Mouse (Mus musculus) kidney, adult 11 months (tissue): ENCODE measurements around the gene Pank1.
A peak's percentile ranks its signal among the peaks of the same experiment; 100 is the strongest.

Experiments used
- DNase-seq: peaks from one replicate; pipeline ENCODE4 v3.0.0; 2022

The Pank1 gene

GRCm38 (mm10) chr19:34815371-34815770, 63.9 kb downstream of the Pank1 start:
- DNase-seq: no peak

- no peak for DNase-seq
Measured at GRCm38 (mm10) chr19:34814696-34815095, 64.6 kb downstream of the Pank1 start.

- no peak for DNase-seq
Measured at GRCm38 (mm10) chr19:34813961-34814360, 65.3 kb downstream of the Pank1 start.

- DNase-seq: no peak
Measured at GRCm38 (mm10) chr19:34813533-34813932, 65.7 kb downstream of the Pank1 start.

DNA sequence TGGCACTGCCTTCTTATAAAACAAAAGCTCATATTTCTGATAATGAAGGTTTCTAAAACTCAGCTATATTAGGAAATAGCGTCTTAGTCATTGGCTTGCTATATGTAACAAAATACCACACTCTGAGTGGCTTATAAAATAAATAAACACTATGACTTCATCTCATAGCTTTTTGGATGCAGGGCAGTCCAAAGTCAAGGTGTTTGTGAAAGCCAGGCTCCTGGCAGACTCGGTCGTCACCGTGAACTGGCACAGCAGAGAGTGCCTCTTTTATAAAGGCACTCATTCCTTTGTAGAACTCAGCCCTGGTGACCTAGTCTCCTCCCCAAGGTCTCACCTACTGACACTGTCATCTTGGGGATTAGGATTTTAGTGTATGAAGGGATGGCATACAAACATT, 66.5 kb downstream of the Pank1 start:
- DNase-seq: no peak

DNA sequence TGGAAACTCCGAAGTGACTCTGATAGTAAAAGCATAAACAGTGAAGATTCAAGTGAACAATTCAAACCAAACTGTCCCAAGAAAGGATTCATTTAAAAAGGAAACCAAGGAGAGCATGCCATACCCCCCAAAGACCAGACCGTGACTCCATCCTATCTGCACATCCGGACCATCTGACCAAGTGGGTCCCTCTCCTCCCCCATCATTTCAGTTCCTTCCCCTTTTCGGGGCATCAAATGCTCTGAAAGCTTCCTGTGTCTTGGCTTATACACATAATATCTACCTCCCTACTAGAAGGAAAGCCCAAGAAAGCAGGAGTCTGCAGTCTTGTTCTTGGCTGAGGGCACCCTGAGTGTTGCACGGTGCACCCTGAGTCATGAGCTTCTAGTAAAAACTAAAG, 72.1 kb downstream of the Pank1 start:
- no peak for DNase-seq

DNA sequence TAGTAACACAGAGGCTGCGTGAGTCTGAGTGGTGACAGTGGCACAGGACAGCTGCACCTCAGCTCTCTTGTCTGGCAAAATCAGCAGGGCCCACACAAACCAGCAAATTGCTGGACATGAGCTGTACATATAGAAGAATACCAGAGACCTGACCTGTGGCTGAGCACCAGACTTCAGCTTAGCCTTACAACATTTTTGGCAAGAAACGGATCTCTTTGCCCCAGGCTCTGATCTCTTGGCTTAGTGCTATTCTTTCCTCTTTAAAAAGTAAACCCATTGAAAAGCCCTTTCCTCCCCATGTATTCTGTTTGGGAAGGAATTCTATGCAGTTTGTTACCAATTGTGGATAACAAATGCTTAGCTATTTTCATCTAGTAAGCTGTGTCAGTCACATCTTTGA, 74.2 kb downstream of the Pank1 start:
- DNase-seq: no peak

GRCm38 (mm10) chr19:34804531-34804930, 74.7 kb downstream of the Pank1 start:
- no peak for DNase-seq

DNA sequence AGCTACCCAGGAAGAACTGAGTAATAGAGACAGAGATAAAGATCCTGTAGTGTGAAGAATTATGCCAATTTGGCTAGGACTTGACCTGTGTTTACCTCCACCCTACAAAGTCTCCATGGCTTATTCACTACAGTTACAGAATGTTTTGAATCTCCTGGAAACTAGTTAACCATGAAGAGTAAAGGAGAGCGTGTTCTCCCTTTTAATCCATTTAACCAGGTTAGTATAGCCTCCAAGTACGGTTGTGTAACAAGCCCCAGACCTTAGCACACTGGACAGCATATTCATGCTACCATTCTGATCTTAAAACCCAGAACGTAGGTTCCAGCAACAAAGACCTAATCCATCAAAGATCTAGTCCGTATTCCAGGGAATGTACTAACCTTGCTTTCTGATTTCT, 75.9 kb downstream of the Pank1 start:
- no peak for DNase-seq

GRCm38 (mm10) chr19:34799644-34800267, 79.5 kb downstream of the Pank1 start:
- DNase-seq: no peak

DNA sequence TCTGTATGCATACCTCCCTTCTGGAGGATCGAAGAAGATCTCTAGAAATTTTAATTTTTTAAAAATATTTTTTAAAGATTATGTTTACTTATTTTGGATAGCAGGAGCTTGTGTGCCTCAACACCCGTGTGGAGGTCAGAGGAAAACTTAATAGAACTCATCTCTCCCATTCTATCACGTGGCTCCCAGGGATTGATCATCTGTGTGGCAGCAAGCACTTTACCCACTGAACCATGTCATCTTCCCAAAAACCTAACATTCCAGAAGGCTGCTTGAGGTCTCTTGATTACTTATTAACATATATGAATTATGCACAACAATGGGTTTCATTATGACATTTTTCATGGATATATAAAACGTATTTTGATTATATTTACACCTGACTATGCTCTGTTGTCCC, 82.9 kb downstream of the Pank1 start:
- no peak for DNase-seq

GRCm38 (mm10) chr19:34782491-34782890, 96.8 kb downstream of the Pank1 start:
- DNase-seq: no peak

DNA sequence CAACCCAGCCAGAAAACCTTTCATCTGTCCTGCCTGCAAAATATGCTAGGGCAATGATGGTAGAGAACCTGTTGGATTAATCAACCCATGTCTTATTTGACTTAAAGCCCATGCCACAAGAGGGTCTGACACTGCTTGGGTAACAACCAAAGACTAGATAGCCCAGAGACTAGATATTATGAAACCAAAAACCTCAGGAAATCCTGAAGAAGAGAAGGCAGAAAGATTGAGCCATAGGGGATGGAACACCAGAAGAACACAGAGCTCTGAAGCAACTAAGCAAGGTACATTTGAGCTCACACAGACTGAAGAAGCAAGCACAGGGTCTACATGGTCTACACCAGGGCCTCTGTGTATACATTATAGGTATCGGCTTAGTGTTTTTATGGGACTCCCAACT, 100.3 kb downstream of the Pank1 start:
- no peak for DNase-seq

DNA sequence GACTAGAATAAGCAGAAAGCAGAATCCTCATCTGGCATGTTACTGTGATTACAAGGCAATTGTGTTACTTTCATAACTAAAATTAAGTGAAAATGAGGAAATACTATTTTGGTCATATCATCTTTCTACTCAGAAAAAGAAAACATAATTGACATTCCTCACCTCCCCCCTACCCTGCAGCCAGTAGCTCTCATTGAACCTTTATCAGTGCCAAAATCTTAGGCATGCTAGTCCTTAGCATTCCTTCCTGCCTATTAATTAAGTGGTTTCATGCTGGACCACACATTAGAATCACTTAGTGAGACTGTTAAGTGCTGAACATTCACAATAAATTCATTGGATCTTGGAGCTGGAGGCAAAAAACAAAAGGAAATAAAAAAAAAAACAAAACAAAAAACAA, 101.2 kb downstream of the Pank1 start:
- no peak for DNase-seq

DNA sequence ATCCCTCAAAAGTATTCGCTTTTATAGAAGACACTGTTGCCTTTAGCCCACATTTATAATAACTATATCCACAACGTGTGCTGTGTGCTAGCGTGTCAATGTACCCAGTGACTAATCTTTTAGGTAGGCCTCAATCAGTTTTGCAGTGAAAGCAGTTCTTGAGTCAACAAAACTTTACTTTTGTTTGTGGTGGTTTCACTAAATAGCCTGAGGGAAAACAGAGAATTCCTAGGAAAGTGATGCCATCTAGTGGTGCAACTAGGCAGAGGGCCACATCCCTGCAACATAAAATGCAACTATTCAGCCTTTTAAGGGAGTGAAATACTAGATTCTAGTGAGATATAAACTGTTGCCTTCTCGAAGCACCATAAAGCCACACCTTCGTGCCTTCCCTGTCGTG, 106.5 kb downstream of the Pank1 start:
- peak; percentile 67 for DNase-seq

GRCm38 (mm10) chr19:34770764-34771163, 108.5 kb downstream of the Pank1 start:
- DNase-seq: no peak

DNA sequence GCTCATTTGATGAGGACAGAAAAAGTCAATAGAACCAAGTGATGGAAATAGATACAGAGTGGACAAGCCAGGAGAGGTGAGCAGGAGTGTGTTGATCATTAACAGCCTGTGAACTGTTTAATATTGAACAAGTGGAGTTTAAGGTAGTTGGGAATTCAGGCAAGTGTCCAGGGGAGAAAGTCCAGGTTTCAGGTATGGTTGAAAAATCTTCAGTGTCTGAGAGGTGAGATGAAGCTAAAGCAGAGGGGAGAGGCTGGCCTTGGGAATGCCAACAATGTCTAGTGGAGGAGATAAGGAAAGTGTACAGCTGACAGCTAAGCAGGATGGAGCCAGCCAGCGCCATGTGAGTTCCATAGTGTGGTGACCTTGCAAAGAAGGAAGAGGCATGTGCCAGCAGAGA, 120.5 kb downstream of the Pank1 start:
- DNase-seq: peak; percentile 86
